ENCODE assay signal across 8 mouse cellular contexts in genomic region chr8:120486477-120487376, GRCm38 (mm10).
DNase-seq lines count a peak whose midpoint lies in the region; ATAC-seq and TF ChIP-seq lines count a peak whose summit lies in the region.

No protein-coding gene starts in this region.

- H3K27me3 ChIP-seq in liver, adult 2 months (ENCODE audit: control insufficient read depth, insufficient read depth, low read length) = no peaks in the 10 kb centered on the region
- no peaks in the 10 kb centered on the region for H3K27me3 ChIP-seq in midbrain, embryonic 16.5 days (ENCODE audit: control insufficient read depth, insufficient read depth, low read depth, low read length)
- no peaks in the 10 kb centered on the region for H3K27me3 ChIP-seq in splenic B cell, adult 2 months (ENCODE audit: control insufficient read depth, insufficient read depth, low read length, poor library complexity, severe bottlenecking)

- no peaks in the 10 kb centered on the region; the same call in 1 of the 2 replicates for H3K79me2 ChIP-seq in liver, adult 2 months (ENCODE audit: control insufficient read depth, insufficient read depth, low read length)

- peak; percentile 61 for DNase-seq in thymus, postnatal 0 days (ENCODE audit: low spot score)
- DNase-seq in thymus, adult 18-20 months = no peak
- peak; percentile 73 to 77 for DNase-seq in cerebellum, postnatal 25 days
- peak; percentile 77 to 84 for DNase-seq in heart, adult 18-20 months
- DNase-seq in kidney, adult 11 months = peak; percentile 61
- peak; percentile 42 for DNase-seq in liver, adult 2 months (ENCODE audit: extremely low read depth, low read depth, low spot score)
- DNase-seq in splenic B cell, adult 2 months (ENCODE audit: low read depth, low spot score) = peak; percentile 92

- H3K36me3 ChIP-seq in liver, adult 2 months (ENCODE audit: control insufficient read depth, insufficient read depth, low read length) = no peaks in the 10 kb centered on the region
- no peaks in the 10 kb centered on the region for H3K36me3 ChIP-seq in midbrain, embryonic 16.5 days (ENCODE audit: control insufficient read depth, insufficient read depth, low read length)
- no peaks in the 10 kb centered on the region for H3K36me3 ChIP-seq in splenic B cell, adult 2 months (ENCODE audit: control insufficient read depth, insufficient read depth, low read length, poor library complexity, severe bottlenecking)

- peak overlapping the region; percentile 74 for H3K27ac ChIP-seq in liver, adult 2 months (replicated peaks; ENCODE audit: insufficient read depth, low read depth, low read length)
- H3K27ac ChIP-seq in midbrain, embryonic 16.5 days (ENCODE audit: low read length) = peak overlapping the region; percentile 99

- no peaks in the 10 kb centered on the region for H3K9me3 ChIP-seq in midbrain, embryonic 16.5 days (replicated peaks; ENCODE audit: control insufficient read depth, low read length, poor library complexity, severe bottlenecking)

- WGBS in liver, adult 2 months = 27% methylated on average over 50 of the region's 50 CpGs
- under 1% methylated on average over 49 of the region's 50 CpGs for WGBS in midbrain, embryonic 16.5 days

- peak overlapping the region; percentile 89 for H3K4me2 ChIP-seq in midbrain, embryonic 16.5 days (ENCODE audit: low read length)

- peak overlapping the region; percentile 93 for H3K9ac ChIP-seq in liver, adult 2 months (ENCODE audit: low read depth, low read length)
- H3K9ac ChIP-seq in midbrain, embryonic 16.5 days (ENCODE audit: low read depth, low read length) = peak overlapping the region; percentile 94

- H3K4me1 ChIP-seq in liver, adult 2 months (ENCODE audit: control insufficient read depth, insufficient read depth, low read length) = peaks cover 17% of the 10 kb centered on the region
- H3K4me1 ChIP-seq in midbrain, embryonic 16.5 days (ENCODE audit: control insufficient read depth, insufficient read depth, low read length) = peaks cover 44% of the 10 kb centered on the region

- TF ChIP-seq POLR2A in liver, adult 2 months (IDR thresholded peaks at IDR 0.05; ENCODE audit: extremely low read depth, insufficient read depth, low read length) = 0 out of 2 replicates have a peak, but pooled peaks have one; percentile 20

- peak overlapping the region; percentile 80 for H3K4me3 ChIP-seq in liver, adult 2 months (ENCODE audit: insufficient read depth, low read depth, low read length)
- peak overlapping the region; percentile 76 for H3K4me3 ChIP-seq in midbrain, embryonic 16.5 days (ENCODE audit: low read depth, low read length)

- TF ChIP-seq CTCF in liver, adult 2 months (IDR thresholded peaks at IDR 0.05; ENCODE audit: low read depth, low read length) = no peak

- peak; percentile 31 for ATAC-seq in midbrain, embryonic 16.5 days

Comparison
In these comparisons a context has a peak if more than half of its experiments do, and no peak if none do; other contexts are left out.
1. DNase-seq: peak in thymus, postnatal 0 days (single experiment), cerebellum, postnatal 25 days (2 of 2), heart, adult 18-20 months (2 of 2), kidney, adult 11 months (single experiment), liver, adult 2 months (single experiment) and splenic B cell, adult 2 months (single experiment); none in thymus, adult 18-20 months (0 of 2).